Mouse (Mus musculus) heart, embryonic 16.5 days (tissue): ENCODE measurements at regions not wholly inside any gene's neighbourhood (a gene's known extent, or its start where the extent isn't known, plus 50 kb on each side); places are given as distances from the start of the nearest gene placed in this dataset.

ENCODE experiments used
- ATAC-seq: fragments of 200-750 bp; cut with Nextera tagmentation; replicated peaks from 2 replicates; pipeline ENCODE4 v1.8.0; 2017; ENCODE audit warnings: moderate number of reproducible peaks; ENCODE audit not compliant: insufficient read depth, low FRiP score; ENCODE audit errors: extremely low read depth
- H3K27ac ChIP-seq: fragments of 300-500 bp; sonication (generic); 2 replicates; pipeline ENCODE4 v1.5.1; 2014; ENCODE audit warnings: mild to moderate bottlenecking, low read length, control low read depth, moderate library complexity
- H3K27me3 ChIP-seq: fragments of 300-500 bp; sonication (generic); 2 replicates; pipeline ENCODE4 v1.6.1; 2014; ENCODE audit warnings: low read length, mixed read lengths; ENCODE audit not compliant: control insufficient read depth, insufficient read depth
- H3K36me3 ChIP-seq: fragments of 300-500 bp; sonication (generic); 2 replicates; pipeline ENCODE4 v1.6.1; 2014; ENCODE audit not compliant: control insufficient read depth, insufficient read depth
- H3K4me1 ChIP-seq: fragments of 300-500 bp; sonication (generic); 2 replicates; pipeline ENCODE4 v1.6.1; 2014; ENCODE audit warnings: low read length, mixed read lengths; ENCODE audit not compliant: control insufficient read depth, insufficient read depth
- H3K4me2 ChIP-seq: fragments of 300-500 bp; sonication (generic); 2 replicates; pipeline ENCODE4 v1.6.1; 2014; ENCODE audit warnings: low read depth, mild to moderate bottlenecking, control low read depth, low read length
- H3K4me3 ChIP-seq: fragments of 300-500 bp; sonication (generic); 2 replicates; pipeline ENCODE4 v1.5.1; 2014; ENCODE audit warnings: mild to moderate bottlenecking, control low read depth, low read length
- H3K9ac ChIP-seq: fragments of 300-500 bp; sonication (generic); 2 replicates; pipeline ENCODE4 v1.6.1; 2014; ENCODE audit warnings: low read length, control low read depth
- H3K9me3 ChIP-seq: fragments of 300-500 bp; sonication (generic); replicated peaks from 2 replicates; pipeline ENCODE4 v1.6.1; 2016; ENCODE audit warnings: low read length; ENCODE audit not compliant: control insufficient read depth
- WGBS: fragments of 180-500 bp; shearing (Covaris S2); extraction: QIAGEN DNeasy Blood & Tissue Kit; methylation state at CpG from one replicate; pipeline ENCODE4 v1.1.7; 2014; 5-methylcytosine and 5-hydroxymethylcytosine counted together

DNA sequence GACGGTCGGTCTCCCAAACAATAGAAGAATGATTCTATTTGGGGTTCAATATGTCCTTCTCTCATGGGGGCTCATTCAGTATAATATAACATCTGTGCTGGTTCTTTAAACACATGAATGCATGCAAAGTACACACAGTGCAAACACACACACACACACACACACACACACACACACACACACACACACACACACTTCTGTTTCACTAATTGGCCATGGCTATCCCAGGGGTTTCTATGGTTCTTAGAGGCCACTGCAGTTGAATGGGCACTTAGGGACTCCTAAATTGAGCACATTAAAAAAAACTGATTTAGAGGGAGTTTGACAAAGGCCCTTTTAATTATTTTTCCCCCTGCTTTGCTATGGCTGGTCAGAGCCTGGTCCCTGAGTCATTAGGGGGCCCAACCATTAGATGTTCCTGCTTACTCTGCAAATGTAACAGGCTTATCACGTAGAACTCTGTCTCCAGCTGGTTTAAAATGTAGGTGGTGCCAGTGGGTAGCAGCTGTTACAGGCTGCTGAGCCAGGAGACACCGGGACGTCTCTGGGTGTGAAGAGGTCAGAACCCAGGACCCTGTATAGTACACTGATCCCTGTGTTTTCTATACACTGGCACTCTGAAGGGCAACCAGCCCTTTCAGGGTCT is 82.1 kb upstream of the Tab2 start:
- peak overlapping the region; percentile 28; the same call in 1 of the 2 replicates for H3K4me3 ChIP-seq
- no peak overlapping the region for H3K27ac ChIP-seq
- H3K4me1 ChIP-seq: peaks cover 15% of the 10 kb centered on the region
- no peaks in the 10 kb centered on the region for H3K27me3 ChIP-seq
- no peak for ATAC-seq
- no peak overlapping the region for H3K9ac ChIP-seq
- H3K9me3 ChIP-seq: peaks cover 3% of the 10 kb centered on the region; the same call in 1 of the 2 replicates
- peak overlapping the region; percentile 60 for H3K4me2 ChIP-seq
- no peaks in the 10 kb centered on the region for H3K36me3 ChIP-seq
- WGBS: 19% methylated on average over 5 of the region's 5 CpGs

DNA sequence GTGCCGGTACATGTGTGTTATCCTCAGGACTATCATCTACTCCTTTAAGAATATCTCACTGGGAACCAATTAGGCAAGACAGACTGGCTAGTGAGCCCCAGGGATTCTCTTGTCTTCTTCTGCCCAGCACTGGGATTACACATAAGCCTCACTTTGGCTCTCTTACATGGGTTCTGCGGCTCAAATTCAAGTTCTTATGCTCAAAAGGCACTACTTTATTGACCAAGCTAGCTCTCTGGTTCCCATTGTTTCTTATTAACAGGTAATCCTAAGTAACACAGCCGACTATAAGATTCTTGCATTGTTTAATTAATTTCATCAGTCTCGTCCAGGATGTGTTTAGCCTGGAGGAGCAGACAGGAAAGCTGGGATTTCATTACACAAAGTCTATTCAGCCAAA is 80.3 kb upstream of the Tab2 start:
- no peaks in the 10 kb centered on the region for H3K9me3 ChIP-seq
- no peaks in the 10 kb centered on the region for H3K36me3 ChIP-seq
- no peaks in the 10 kb centered on the region for H3K27me3 ChIP-seq
- 83% methylated on average over 4 of the region's 4 CpGs for WGBS
- H3K4me2 ChIP-seq: no peak overlapping the region
- H3K4me1 ChIP-seq: peaks cover 15% of the 10 kb centered on the region
- no peak overlapping the region for H3K27ac ChIP-seq
- no peak for ATAC-seq
- H3K9ac ChIP-seq: no peak overlapping the region
- no peak overlapping the region for H3K4me3 ChIP-seq

DNA sequence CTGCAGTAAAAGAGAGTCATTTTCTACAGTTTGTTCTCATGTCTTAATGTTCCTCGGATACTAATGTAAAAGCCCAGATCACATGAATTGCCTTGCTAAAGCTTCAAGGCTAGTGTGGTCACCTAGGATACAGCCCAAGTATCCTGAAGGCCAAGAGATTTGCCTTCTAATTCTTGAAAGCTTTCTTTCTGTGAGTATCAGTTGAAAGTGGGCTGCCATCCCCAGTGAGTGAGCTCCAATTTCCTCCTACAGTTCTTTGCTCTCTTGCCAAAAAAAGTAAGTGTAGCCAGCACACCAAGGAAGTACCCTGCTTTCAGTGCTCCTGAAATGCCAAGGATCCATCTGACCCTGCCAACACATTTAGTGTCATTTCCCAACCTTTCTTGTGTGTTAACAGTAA is 79.3 kb upstream of the Tab2 start:
- Histone ChIP-seq H3K4me2 (no peak overlapping the region), H3K36me3 (no peaks in the 10 kb centered on the region), H3K9ac (no peak overlapping the region), H3K9me3 (no peaks in the 10 kb centered on the region), H3K27ac (no peak overlapping the region), H3K4me3 (no peak overlapping the region), H3K27me3 (no peaks in the 10 kb centered on the region), H3K4me1 (peaks cover 15% of the 10 kb centered on the region)
- no peak for ATAC-seq
- WGBS: 66% methylated on average over 1 of the region's 1 CpGs

DNA sequence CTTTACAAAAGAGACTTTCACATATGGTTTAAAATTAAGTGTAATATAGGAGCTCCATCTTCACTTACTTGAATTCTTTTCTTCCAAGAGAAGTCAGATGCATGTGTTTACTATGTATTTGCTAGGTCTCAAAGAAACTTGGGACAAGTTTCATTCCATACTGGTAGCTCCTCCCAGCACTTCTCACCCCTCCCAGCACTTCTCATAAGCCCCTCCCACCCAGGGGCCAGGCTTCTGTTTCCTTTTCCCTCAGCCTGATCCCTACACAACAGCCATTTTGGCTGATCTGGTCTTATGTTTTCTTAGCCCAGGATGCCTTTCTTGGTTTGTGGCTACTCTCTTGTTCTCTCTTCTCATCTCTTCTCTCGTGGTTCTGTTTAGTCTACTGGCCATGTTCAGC is 76.2 kb upstream of the Tab2 start:
- no peak overlapping the region for H3K9ac ChIP-seq
- H3K27me3 ChIP-seq: no peaks in the 10 kb centered on the region
- no peaks in the 10 kb centered on the region for H3K36me3 ChIP-seq
- H3K4me1 ChIP-seq: peaks cover 12% of the 10 kb centered on the region
- H3K4me3 ChIP-seq: no peak overlapping the region
- no peak overlapping the region for H3K27ac ChIP-seq
- H3K9me3 ChIP-seq: no peaks in the 10 kb centered on the region
- H3K4me2 ChIP-seq: no peak overlapping the region
- 68% methylated on average over 1 of the region's 1 CpGs for WGBS
- ATAC-seq: no peak

DNA sequence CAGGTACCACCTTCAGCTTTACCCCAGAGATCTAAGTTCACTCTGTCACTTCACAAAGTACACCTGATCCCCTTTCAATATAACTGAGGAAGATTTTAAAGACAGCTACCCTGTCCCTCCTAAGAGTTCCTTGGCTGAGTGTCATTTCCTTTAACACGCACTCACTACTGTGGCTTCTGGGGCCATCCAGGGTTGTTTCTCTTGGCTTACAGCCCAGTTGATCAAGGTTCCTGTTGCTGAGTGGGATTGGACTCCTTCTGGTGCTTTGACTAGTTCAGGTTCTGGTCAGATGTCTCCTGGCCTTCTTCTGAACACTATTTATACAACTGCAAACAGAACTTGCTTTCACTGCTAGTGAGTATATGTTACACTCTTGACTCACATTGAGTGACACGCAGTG is 72.8 kb upstream of the Tab2 start:
- Histone ChIP-seq H3K4me3 (no peak overlapping the region), H3K9me3 (no peaks in the 10 kb centered on the region), H3K9ac (no peak overlapping the region), H3K4me1 (peaks cover 10% of the 10 kb centered on the region; the same call in 1 of the 2 replicates), H3K27ac (no peak overlapping the region), H3K4me2 (no peak overlapping the region), H3K36me3 (no peaks in the 10 kb centered on the region), H3K27me3 (no peaks in the 10 kb centered on the region)
- no peak for ATAC-seq
- WGBS: 33% methylated on average over 2 of the region's 2 CpGs

DNA sequence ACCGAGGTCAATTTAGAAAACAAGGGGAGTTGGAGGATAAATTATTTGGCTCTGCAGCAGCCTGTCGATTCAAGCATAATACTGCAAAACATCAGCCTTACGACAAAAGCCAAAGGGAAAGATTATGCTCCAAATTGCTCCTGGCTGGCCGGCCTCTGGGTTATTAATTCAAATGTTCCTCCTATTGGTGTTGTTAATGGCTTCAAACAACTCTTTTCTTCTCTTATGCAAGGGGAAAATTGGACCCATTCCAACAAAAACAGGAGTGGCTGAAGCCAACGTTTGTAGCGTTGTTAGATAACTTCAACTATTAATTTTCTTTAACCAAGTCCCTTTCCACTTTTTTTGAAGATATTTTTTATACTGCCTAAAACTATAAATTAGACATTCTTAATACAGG is 71.0 kb upstream of the Tab2 start:
- peaks cover 10% of the 10 kb centered on the region; the same call in 1 of the 2 replicates for H3K4me1 ChIP-seq
- no peak overlapping the region for H3K4me3 ChIP-seq
- WGBS: 37% methylated on average over 6 of the region's 6 CpGs
- H3K4me2 ChIP-seq: no peak overlapping the region
- H3K27ac ChIP-seq: no peak overlapping the region
- H3K36me3 ChIP-seq: no peaks in the 10 kb centered on the region
- no peaks in the 10 kb centered on the region for H3K9me3 ChIP-seq
- H3K9ac ChIP-seq: no peak overlapping the region
- no peak for ATAC-seq
- no peaks in the 10 kb centered on the region for H3K27me3 ChIP-seq

DNA sequence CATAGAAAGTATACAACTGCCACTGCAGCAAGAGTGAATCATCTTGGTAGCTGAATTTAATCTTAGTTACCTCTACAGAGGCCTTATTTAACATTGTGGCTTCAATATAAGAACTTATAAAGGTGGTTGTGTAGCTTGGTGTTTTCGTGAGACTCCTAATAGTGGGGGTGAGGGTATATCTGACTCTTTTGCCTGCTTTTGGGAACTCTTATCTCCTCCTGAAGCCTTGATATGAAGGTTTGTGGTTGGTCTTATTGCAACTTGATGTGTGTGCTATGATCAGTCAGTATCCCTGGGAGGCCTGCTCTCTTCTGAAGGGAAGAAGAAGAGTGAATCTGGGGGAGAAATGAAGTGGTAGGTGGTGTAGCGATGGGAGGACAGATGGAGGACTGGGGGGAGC is 67.7 kb upstream of the Tab2 start:
- no peak overlapping the region for H3K4me3 ChIP-seq
- H3K36me3 ChIP-seq: no peaks in the 10 kb centered on the region
- no peak overlapping the region for H3K4me2 ChIP-seq
- H3K27ac ChIP-seq: no peak overlapping the region
- no peak overlapping the region for H3K9ac ChIP-seq
- ATAC-seq: no peak
- H3K27me3 ChIP-seq: no peaks in the 10 kb centered on the region
- WGBS: 94% methylated on average over 2 of the region's 2 CpGs
- H3K4me1 ChIP-seq: peaks cover 7% of the 10 kb centered on the region; the same call in 1 of the 2 replicates
- no peaks in the 10 kb centered on the region for H3K9me3 ChIP-seq

DNA sequence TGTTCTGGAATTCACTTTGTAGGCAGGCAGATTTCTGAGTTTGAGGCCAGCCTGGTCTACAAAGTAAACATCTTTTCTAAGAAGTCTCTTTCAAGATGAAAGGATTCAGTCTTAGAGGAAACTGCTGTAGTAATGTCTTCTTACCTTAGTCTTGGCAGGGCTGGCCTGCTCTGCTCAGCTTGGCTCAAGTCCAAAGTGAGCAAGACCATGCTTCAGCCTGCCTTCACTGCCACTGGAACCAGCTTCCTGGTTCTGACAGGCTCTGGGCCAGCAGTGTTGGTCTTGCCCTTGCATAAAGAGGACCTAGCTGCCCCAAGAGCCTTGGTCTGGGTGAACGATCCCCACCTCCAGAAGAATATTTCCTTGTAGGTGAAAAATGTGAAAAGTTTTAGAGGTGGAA is 65.9 kb upstream of the Tab2 start:
- H3K9me3 ChIP-seq: no peaks in the 10 kb centered on the region
- no peak overlapping the region for H3K4me2 ChIP-seq
- H3K27ac ChIP-seq: no peak overlapping the region
- H3K4me1 ChIP-seq: peaks cover 3% of the 10 kb centered on the region; the same call in 1 of the 2 replicates
- 66% methylated on average over 1 of the region's 1 CpGs for WGBS
- H3K9ac ChIP-seq: no peak overlapping the region
- H3K4me3 ChIP-seq: no peak overlapping the region
- H3K27me3 ChIP-seq: no peaks in the 10 kb centered on the region
- no peak for ATAC-seq
- no peaks in the 10 kb centered on the region for H3K36me3 ChIP-seq

DNA sequence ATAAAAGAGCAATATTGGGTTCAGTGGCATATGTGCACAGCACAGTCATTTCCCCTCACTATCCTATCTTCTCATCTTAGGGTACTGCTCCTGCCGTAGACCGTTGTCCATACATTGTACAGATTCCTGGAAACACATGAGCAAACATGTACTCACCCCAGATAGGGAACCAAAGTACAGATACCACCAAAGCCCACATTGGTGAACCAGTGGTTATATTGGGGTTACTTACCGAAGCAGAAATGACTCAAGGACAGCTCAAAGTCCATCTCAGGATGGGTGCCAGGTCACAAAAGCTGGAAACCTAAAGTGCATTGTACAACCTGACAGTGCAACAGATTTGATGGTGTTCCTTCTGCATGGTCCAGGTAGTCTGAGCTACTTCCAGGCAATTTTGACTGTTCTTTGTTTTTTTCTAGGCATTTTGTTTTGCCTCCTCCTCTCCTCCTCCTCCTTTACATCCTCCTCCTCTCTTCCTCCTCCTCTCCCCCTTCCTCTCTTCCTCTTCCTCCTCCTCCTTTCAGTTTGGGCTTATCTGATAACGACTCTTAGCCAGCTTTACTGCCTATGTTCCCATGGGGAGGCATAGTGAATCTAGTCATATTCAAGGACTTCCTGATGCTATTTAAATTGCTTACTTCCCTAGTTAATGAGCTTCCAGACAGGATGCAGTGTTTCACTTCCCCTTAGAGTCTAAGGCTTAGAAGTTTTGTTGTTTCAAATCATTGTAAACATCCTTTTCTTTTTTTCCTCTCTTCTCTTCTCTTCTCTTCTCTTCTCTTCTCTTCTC is 65.1 kb upstream of the Tab2 start:
- Histone ChIP-seq H3K4me1 (no peaks in the 10 kb centered on the region), H3K4me3 (no peak overlapping the region), H3K27ac (no peak overlapping the region), H3K9ac (no peak overlapping the region), H3K36me3 (no peaks in the 10 kb centered on the region), H3K4me2 (no peak overlapping the region), H3K27me3 (no peaks in the 10 kb centered on the region), H3K9me3 (no peaks in the 10 kb centered on the region)
- 54% methylated on average over 4 of the region's 4 CpGs for WGBS
- ATAC-seq: no peak
